Mouse (Mus musculus): ENCODE data around the gene Zscan4-ps3. TPM values are rescaled to one million over a fixed set of nuclear protein-coding genes. Genes with fewer than 3 reads are reported as not detected.

Gene Zscan4-ps3
- total RNA-seq (2023) = not detected

GRCm38 (mm10) chr7:11609008-11609407 lies at the start of gene Zscan4-ps3:
Gene Zscan4-ps3, plus strand, starts transcription at chr7:11609308.

Other genes starting within 250 kb of the Zscan4-ps3 start
- gene Zscan4f, start 211.4 kb upstream of the Zscan4-ps3 start, total RNA-seq (2023) = not detected
- not detected for gene Zscan4-ps2, start 95.0 kb upstream of the Zscan4-ps3 start, total RNA-seq (2023)
- gene Vmn1r72, start 70.8 kb downstream of the Zscan4-ps3 start, total RNA-seq (2023) = under 1 TPM; 0.13 to 0.27 TPM
- not detected for gene Vmn1r73, start 121.0 kb downstream of the Zscan4-ps3 start, total RNA-seq (2023)
- not detected for gene Vmn1r74, start 224.7 kb downstream of the Zscan4-ps3 start, total RNA-seq (2023)

All from neutrophil, adult 59 days (primary cell).